Mouse (Mus musculus) olfactory bulb, adult 2 months (tissue): ENCODE measurements at regions not wholly inside any gene's neighbourhood (a gene's known extent, or its start where the extent isn't known, plus 50 kb on each side); places are given as distances from the start of the nearest gene placed in this dataset.

Experiments
- H3K27ac ChIP-seq: fragments of 200-500 bp; 2 replicates; pipeline ENCODE4 v1.5.1; 2012; ENCODE audit warnings: low read depth, low read length; ENCODE audit not compliant: insufficient read depth
- H3K4me1 ChIP-seq: fragments of 200-500 bp; 2 replicates; pipeline ENCODE4 v1.6.1; 2012; ENCODE audit warnings: low read length; ENCODE audit not compliant: control insufficient read depth, insufficient read depth
- H3K4me3 ChIP-seq: fragments of 200-500 bp; 2 replicates; pipeline ENCODE4 v1.5.1; 2012; ENCODE audit warnings: mild to moderate bottlenecking, low read depth, low read length, moderate library complexity; ENCODE audit not compliant: insufficient read depth
- CTCF ChIP-seq: fragments of 200-500 bp; IDR thresholded peaks from 2 replicates; pipeline ENCODE4 v1.5.1; 2012; ENCODE audit warnings: low read depth, mild to moderate bottlenecking, low read length, moderate library complexity; ENCODE audit not compliant: insufficient read depth
- POLR2A ChIP-seq: fragments of 200-500 bp; IDR thresholded peaks from 2 replicates; pipeline ENCODE4 v1.6.1; 2012; ENCODE audit warnings: mild to moderate bottlenecking, low read depth, low read length, moderate library complexity; ENCODE audit not compliant: insufficient read depth
- WGBS: fragments of 180-500 bp; shearing (Covaris S2); methylation state at CpG from one replicate; pipeline ENCODE4 v1.1.7; 2018; 5-methylcytosine and 5-hydroxymethylcytosine counted together

DNA sequence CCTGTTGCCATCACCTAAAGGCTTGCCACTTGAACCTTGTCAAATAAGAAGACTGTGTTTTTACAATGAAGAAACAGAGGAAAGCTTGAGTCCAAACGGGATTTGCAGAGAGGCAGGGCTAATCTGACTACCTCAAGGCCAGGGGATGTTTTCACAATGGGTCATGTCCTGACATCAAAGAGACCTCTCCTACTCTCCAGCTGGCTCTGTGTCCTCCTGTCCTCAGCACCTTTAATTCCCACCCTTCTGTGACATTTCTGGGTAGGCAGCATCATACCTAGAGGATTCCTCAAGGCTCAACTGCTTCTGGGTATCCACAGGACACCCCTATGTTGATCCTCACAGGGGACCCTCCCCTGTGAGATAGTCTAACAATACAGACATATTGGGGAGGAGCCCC, 97.7 kb downstream of the E030025P04Rik start:
- no peak overlapping the region for H3K27ac ChIP-seq
- TF ChIP-seq POLR2A (no peak), CTCF (no peak)
- H3K4me3 ChIP-seq = no peak overlapping the region
- WGBS = 55% methylated on average over 1 of the region's 1 CpGs
- no peaks in the 10 kb centered on the region for H3K4me1 ChIP-seq

DNA sequence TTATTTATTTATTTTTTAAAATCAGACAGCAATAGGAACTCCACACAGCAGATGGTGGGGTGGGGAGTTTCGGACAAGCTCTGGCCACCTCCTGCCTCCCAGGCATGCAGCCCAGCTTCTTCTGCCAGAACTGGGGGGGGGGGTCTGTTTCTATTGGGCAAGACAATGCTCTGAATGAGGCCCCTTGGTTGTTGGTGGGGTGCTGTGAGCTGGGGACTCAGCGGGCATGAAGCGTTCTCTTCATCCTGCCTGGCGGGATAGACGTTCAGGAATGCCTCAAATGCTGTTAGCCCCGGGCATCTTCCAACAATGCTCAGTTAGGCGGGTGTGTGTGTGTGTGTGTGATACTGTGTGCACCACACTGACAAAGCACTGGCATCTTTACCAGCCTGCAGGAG, 103.7 kb downstream of the E030025P04Rik start:
- TF ChIP-seq CTCF (no peak), POLR2A (no peak)
- 56% methylated on average over 7 of the region's 7 CpGs for WGBS
- H3K4me3 ChIP-seq = no peak overlapping the region
- no peak overlapping the region for H3K27ac ChIP-seq
- H3K4me1 ChIP-seq = no peaks in the 10 kb centered on the region

DNA sequence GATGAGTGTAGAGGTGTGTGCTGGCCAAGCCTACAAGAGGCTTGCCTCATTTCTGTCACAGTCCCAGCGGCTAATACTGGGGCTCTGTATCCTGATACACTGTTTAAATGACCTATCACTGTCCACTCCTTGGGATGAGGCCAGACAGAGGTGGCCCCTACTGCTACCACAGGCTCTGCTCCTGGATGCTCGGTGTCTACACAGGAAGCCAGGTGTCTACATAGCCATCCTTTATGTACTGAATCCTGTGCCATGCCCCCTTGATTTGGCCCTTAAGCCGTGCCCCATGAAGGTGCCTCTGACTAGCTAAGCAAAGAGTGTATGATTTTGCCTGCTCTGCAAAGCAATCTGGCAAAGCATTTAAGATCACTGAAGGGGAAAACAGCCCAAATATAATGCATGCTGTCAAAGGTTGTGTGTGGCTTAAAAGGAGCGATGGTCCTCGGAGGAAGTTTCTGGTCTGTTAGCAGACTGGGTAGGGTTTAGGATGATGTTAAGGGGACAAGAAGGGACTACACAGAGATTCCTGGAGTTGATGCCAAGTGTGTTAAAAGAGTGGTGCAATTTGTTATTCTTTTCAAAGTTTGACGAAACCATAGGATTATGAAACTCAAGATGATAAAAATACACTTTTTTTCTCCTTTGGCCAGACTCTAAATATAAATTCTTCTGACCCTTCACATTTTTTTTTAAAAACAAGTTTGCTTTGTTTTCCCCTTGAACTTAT, 104.2 kb downstream of the E030025P04Rik start:
- Histone ChIP-seq H3K4me1 (no peaks in the 10 kb centered on the region), H3K4me3 (no peak overlapping the region), H3K27ac (no peak overlapping the region)
- TF ChIP-seq POLR2A (no peak), CTCF (no peak)
- 68% methylated on average over 6 of the region's 6 CpGs for WGBS

DNA sequence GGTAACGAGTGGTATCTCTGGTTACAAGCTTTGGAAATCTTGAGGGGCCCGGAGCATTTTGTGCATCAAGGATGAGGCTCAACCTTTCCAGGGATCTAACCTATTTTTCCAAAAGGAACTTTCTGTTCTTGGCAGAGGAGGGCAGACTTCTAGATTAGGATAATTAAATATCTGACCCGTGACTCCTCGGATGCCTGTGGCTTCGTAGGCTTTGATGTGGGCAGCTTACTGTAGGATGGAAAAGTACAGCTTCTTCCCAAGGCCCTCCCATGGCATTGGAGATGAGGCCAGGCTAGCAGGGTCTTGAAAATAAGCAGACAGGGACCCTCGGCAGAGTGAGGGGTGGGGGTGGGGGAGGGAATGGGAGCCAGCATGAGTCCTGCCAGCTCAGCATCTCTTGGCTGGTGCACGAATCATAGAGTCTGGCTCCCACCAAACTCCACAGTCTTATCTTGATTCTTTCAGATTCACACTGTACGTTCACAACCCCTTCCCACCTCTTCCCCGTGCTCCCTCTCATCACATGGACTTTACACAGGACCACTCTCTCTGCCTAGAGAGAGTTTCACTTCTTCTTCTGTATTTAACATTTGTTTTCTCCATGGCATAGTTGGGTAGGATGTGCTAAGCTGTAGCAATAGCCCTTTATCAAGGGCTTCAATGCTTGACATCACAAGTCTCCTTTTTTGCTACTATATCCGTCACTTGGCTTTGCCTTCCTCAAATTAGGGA, 104.9 kb downstream of the E030025P04Rik start:
- 73% methylated on average over 10 of the region's 10 CpGs for WGBS
- no peak overlapping the region for H3K27ac ChIP-seq
- H3K4me3 ChIP-seq = no peak overlapping the region
- H3K4me1 ChIP-seq = no peaks in the 10 kb centered on the region
- TF ChIP-seq POLR2A = no peak
- TF ChIP-seq CTCF = no peak

DNA sequence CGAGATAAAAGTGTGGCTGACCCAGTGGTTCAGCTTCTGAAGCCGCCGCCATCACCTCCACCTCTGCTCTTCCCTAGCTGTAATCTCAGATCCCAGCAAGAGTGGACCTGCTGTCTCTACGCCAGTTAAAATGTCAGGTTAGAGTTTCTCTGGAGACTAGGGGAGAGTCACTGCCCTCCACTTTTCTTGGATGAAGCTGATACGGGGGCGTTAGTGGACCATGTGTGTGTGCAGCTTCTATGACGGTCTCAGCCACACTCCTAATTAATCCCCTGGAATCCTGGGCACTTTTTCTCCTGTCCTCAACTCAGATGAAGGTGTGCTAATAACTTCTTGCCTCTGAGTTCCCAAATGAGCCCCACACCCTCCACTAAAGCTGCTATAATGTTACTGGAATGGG, 106.0 kb downstream of the E030025P04Rik start:
- H3K4me1 ChIP-seq = no peaks in the 10 kb centered on the region; the same call in 1 of the 2 replicates
- H3K27ac ChIP-seq = no peak overlapping the region
- no peak overlapping the region for H3K4me3 ChIP-seq
- TF ChIP-seq POLR2A = no peak
- TF ChIP-seq CTCF = no peak
- 92% methylated on average over 7 of the region's 7 CpGs for WGBS

DNA sequence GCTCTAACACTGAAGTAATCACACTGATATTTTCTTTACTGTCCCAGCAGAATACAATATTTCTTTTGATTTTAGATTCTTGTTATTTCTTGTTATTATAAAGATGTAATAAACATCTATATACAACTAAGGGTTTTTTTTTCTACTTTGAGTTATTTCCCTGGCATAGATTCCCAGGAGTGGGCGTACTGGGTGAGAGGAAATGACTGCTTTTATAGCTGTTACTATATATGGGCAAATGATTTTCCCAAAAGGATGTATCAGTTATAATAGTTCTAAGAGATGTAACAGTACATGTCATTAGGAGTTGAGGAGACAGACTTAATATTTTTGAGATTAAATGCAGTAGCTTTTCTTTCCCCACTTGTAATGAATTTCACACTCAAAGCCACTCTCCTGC, 109.6 kb downstream of the E030025P04Rik start:
- WGBS = 60% methylated on average over 1 of the region's 1 CpGs
- TF ChIP-seq CTCF (no peak), POLR2A (no peak)
- peaks cover 5% of the 10 kb centered on the region; the same call in 1 of the 2 replicates for H3K4me1 ChIP-seq
- no peak overlapping the region for H3K4me3 ChIP-seq
- H3K27ac ChIP-seq = no peak overlapping the region

DNA sequence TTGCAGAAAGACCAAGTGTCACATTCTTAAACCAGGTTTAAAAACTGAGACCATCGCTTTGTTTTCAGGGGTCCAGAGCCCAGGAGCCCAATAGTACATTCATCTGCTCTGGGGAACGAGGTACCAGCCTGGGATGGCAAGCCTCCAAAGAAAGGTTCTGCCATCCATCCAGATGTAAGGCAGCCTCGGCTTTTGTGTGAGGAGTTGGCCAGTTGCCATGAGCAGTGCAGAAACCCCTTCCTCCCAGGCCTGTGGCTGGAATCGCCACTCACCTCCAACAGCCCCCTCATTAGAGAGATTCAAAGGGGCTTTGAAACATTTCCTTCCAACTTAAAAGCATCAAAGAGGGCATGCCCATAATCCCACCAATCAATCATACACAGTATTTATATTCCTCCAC, 110.1 kb downstream of the E030025P04Rik start:
- TF ChIP-seq CTCF (no peak), POLR2A (no peak)
- 49% methylated on average over 4 of the region's 4 CpGs for WGBS
- Histone ChIP-seq H3K27ac (no peak overlapping the region), H3K4me3 (no peak overlapping the region), H3K4me1 (peaks cover 5% of the 10 kb centered on the region; the same call in 1 of the 2 replicates)

DNA sequence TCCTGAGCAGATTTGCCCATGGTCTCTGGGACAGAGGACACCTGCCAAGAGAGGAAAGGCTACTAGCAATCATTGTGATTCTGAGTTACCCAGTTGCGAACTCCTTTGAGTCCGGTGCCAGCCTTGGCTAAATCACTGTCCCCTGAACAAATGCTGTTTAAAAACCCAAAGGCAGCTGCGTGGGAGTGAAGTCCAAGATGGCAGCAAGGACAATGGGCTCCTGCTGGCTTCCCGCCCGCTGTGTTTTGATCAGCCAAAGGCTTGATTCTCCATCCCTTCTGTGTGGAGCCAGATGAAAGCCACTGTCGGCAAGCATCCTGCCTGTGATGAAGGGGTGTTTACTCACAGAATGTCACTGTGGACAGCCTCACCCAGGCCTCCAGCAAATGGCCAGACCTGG, 111.4 kb downstream of the E030025P04Rik start:
- Histone ChIP-seq H3K27ac (no peak overlapping the region), H3K4me1 (peaks cover 5% of the 10 kb centered on the region; the same call in 1 of the 2 replicates), H3K4me3 (no peak overlapping the region)
- TF ChIP-seq POLR2A (no peak), CTCF (no peak)
- WGBS = 53% methylated on average over 6 of the region's 6 CpGs

DNA sequence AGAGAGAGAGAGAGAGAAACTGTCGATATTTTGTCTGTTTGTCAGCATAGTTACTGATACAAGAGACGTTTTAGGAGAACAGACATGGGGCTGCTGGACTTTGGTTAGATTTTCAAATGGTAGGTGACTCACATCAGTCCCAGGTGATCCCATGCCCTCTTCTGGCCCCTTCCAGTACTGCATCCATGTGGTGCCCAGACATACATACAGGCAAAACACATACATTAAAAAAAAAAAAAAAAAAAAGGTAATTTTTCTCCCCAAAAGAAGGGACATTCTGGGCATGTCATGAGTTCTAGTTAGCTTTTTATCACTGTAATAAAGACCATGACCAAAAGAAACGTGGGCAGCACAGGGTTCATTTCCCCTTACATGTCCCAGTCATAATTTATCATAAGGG, 110.3 kb downstream of the Axin2 start:
- TF ChIP-seq POLR2A (no peak), CTCF (no peak)
- Histone ChIP-seq H3K27ac (no peak overlapping the region), H3K4me1 (peaks cover 5% of the 10 kb centered on the region; the same call in 1 of the 2 replicates), H3K4me3 (no peak overlapping the region)
- WGBS = 41% methylated on average over 3 of the region's 3 CpGs
